Mouse (Mus musculus): ENCODE measurements around the gene Klrb1. TPM values are rescaled to one million over a fixed set of nuclear protein-coding genes. Genes with fewer than 3 reads are reported as not detected.
A peak's percentile ranks its signal among the peaks of the same experiment; 100 is the strongest.
"Not testable (repeated sequence)": the region's sequence is repeated elsewhere in the genome, so short reads cannot be mapped to it uniquely, and the experiment has no call there.

The Klrb1 gene
- polyA plus RNA-seq (2015; fragmentation: Nextera tagmentation; extraction: Ambion mirVana): not detected in 2 replicates

DNA sequence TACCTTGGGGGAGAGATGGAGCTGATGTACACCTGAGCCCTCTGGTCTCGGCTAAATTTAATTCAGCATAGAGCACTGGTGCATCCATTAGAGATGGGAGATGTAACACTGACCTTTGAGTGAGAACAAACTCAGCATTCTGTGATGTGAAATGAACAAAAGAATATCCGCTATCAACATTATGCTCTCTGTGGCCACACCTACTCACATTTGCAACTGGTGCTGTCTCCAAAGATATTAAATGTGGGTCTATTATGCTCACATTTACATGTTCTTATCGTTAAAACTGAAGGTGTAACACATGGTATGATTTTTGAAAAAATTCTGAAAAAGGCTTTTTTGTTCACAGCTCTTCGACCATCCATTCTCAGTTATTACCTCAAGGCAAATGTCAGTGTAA lies at the start of gene Klrb1:
TSS of gene Klrb1 (minus strand) at position 101 of the 400 bp plus-strand sequence.
- no peak within 1 kb of the TSS for H3K9ac ChIP-seq (replicated peaks; ENCODE audit: low read length)
- H3K27ac ChIP-seq (ENCODE audit: low read length): no peak within 1 kb of the TSS
- 86% methylated on average over 4 of the region's 4 CpGs for WGBS
- no peak for ATAC-seq (ENCODE audit: low FRiP score, low TSS enrichment)
- H3K27me3 ChIP-seq (ENCODE audit: insufficient read depth, low read length): no peaks in the 10 kb centered on the region
- H3K9me3 ChIP-seq (ENCODE audit: low read length): no peaks in the 10 kb centered on the region
- H3K4me2 ChIP-seq (replicated peaks; ENCODE audit: low read depth, low read length): no peak within 1 kb of the TSS
- H3K4me3 ChIP-seq (ENCODE audit: low read length): no peak within 1 kb of the TSS
- H3K4me1 ChIP-seq (ENCODE audit: insufficient read depth, low read length): no peaks in the 10 kb centered on the region
- H3K36me3 ChIP-seq (ENCODE audit: insufficient read depth, low read length): no peaks in the 10 kb centered on the region

DNA sequence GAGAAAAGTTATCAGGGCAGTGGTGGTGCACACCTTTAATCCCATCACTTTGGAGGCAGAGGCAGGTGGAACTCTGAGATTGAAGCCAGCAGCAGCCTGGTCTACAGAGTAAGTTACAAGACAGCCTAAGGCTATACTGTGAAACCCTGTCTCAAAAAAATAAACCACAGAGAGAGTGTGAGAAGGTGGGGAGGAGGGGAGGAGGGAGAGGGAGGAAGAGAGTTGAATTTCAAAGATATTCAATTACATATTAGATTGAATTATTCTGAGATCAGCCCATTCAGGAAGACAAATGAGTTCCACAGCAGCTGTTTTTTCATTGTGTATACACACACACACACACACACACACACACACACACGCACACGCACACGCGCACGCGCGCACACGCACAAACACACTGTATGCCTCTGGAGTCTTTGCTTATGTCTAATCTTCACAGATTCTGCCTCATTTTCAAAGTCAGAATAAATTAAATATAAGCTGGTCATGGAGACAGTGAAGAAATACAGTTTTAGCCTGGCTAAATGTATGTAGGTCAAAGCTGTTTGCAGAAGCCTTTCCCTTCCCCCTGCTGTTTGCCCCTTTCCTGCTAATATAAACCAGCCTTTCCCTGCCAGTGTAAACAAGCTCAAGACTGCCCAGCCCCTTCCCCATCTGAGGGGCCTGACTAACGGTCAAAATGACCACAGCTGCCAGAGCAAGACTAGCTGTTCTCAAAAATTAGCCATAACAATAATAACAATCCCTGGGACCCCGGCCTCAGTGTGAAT lies 46.8 kb upstream of the Klrb1 start:
- H3K9me3 ChIP-seq (ENCODE audit: low read length): peaks cover 16% of the 10 kb centered on the region
- ATAC-seq (ENCODE audit: low FRiP score, low TSS enrichment): peak; percentile 60; the same call in 1 of the 2 replicates
- no peaks in the 10 kb centered on the region for H3K36me3 ChIP-seq (ENCODE audit: insufficient read depth, low read length)
- peak overlapping the region; percentile 18; the same call in 1 of the 2 replicates for H3K4me2 ChIP-seq (replicated peaks; ENCODE audit: low read depth, low read length)
- H3K4me1 ChIP-seq (ENCODE audit: insufficient read depth, low read length): 0 out of 2 replicates have a peak, but pooled peaks cover 3% of the 10 kb centered on the region
- WGBS: 72% methylated on average over 10 of the region's 10 CpGs
- H3K27me3 ChIP-seq (ENCODE audit: insufficient read depth, low read length): no peaks in the 10 kb centered on the region
- peak overlapping the region; percentile 7; the same call in 1 of the 2 replicates for H3K27ac ChIP-seq (ENCODE audit: low read length)
- H3K4me3 ChIP-seq (ENCODE audit: low read length): no peak overlapping the region
- H3K9ac ChIP-seq (replicated peaks; ENCODE audit: low read length): no peak overlapping the region

DNA sequence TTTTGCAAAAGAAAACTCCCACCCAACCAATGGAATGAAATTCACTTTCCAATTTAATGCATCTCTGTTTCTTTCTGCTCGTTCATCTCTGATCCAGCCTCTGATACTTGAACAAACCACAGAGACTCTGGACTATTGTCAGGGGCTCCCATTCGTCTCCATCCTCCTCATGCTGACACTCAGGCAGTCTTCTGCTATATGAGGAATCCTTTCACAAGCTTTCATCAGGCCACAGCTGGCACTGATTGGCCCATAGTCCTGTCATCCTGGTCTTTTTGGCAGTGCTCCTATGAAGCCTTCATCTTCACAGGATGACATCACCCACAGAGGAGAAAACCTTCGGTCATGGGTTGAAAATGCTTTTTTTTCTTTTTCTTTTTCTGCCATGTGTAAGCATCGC lies 45.2 kb upstream of the Klrb1 start:
- Histone ChIP-seq H3K9me3 (ENCODE audit: low read length) (peaks cover 4% of the 10 kb centered on the region), H3K27me3 (ENCODE audit: insufficient read depth, low read length) (no peaks in the 10 kb centered on the region), H3K9ac (replicated peaks; ENCODE audit: low read length) (no peak overlapping the region), H3K27ac (ENCODE audit: low read length) (no peak overlapping the region), H3K36me3 (ENCODE audit: insufficient read depth, low read length) (no peaks in the 10 kb centered on the region), H3K4me1 (ENCODE audit: insufficient read depth, low read length) (0 out of 2 replicates have a peak, but pooled peaks cover 3% of the 10 kb centered on the region), H3K4me2 (replicated peaks; ENCODE audit: low read depth, low read length) (no peak overlapping the region), H3K4me3 (ENCODE audit: low read length) (no peak overlapping the region)
- ATAC-seq (ENCODE audit: low FRiP score, low TSS enrichment): no peak
- 82% methylated on average over 4 of the region's 4 CpGs for WGBS

DNA sequence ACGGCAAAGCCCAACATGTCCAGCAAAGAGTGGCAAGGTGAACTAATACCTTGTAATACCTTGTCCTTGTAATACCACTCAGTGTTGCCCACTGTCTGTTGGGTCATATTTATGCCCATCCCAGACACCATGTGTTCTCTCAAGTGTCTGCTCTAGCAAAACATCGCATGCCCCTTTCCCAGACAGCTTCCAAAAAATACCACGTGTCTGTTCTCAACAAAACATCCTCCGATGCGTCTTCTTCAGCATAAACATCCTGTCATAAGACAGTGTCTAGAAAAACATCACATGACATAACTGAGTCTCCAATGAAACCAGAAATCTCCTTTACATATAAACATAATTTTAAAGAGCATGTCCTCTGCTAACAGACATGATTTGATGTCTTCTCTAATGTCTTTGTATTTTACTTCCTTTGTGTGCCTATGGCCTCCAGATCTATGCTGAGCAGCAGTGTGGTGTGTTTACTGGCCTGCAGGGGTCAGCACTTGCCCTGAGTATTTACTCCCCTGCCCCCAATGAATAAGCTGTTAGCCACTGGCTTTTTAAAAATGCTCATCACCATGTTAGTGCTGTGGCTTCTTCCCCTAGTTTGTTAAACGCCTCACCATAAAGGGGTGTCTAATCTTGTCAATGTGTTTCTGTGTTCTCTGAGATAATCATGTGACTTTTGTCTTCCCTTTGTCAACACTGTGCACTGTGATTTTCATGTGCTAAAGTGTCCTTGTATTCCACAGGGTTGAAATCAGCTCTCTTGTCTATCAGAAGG lies 43.8 kb upstream of the Klrb1 start:
- not testable (repeated sequence) for H3K27ac ChIP-seq (ENCODE audit: low read length)

DNA sequence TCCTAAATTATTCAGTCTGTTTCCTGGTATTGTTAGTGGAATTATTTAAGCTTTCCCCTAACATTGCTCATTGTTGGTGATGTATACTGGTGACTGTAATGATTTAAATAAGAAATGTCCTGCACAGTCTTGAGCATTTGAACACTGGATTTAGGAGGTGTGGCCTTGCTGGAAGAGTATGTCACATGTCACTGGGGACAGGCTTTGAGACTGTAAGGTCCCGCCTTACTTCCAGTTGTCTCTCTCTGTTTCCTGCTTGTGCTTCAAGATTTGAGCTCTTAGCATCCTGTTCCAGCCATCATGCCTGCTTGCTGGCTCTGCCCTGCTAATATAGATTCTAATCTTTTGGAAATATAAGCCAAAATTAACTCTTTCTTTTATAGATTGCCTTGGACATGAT lies 42.4 kb upstream of the Klrb1 start:
- 57% methylated on average over 1 of the region's 1 CpGs for WGBS
- no peak for ATAC-seq (ENCODE audit: low FRiP score, low TSS enrichment)
- no peak overlapping the region for H3K4me2 ChIP-seq (replicated peaks; ENCODE audit: low read depth, low read length)

More for the DNA sequence above, 43.8 kb upstream of the Klrb1 start:
- not testable (repeated sequence) for H3K4me2 ChIP-seq (replicated peaks; ENCODE audit: low read depth, low read length); H3K4me3 ChIP-seq (ENCODE audit: low read length); H3K9ac ChIP-seq (replicated peaks; ENCODE audit: low read length); H3K27me3 ChIP-seq (ENCODE audit: insufficient read depth, low read length); H3K36me3 ChIP-seq (ENCODE audit: insufficient read depth, low read length); H3K9me3 ChIP-seq (ENCODE audit: low read length); H3K4me1 ChIP-seq (ENCODE audit: insufficient read depth, low read length); ATAC-seq (ENCODE audit: low FRiP score, low TSS enrichment)
- 65% methylated on average over 6 of the region's 6 CpGs for WGBS

DNA sequence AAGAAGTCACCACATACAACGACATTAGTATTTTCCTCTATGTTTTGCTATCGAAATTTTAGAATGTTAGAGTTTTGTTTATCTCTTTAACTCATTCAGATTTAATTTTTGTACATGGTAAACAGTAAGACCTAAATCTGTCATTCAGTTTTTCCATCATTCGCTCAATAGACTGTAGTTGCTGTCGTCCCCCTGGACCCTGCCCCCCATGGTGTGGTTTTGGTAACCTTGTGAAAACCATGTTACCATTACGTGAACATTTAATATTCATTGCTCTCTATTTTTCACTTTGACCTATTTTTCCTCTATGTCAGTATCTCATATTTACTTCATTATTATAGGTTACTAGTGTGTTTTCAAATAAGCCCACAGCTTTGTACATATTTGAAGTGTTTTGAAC lies 41.7 kb upstream of the Klrb1 start:
- Histone ChIP-seq H3K36me3 (ENCODE audit: insufficient read depth, low read length) (no peaks in the 10 kb centered on the region), H3K27ac (ENCODE audit: low read length) (no peak overlapping the region), H3K4me1 (ENCODE audit: insufficient read depth, low read length) (peaks cover 4% of the 10 kb centered on the region), H3K9me3 (ENCODE audit: low read length) (no peaks in the 10 kb centered on the region), H3K27me3 (ENCODE audit: insufficient read depth, low read length) (no peaks in the 10 kb centered on the region), H3K4me2 (replicated peaks; ENCODE audit: low read depth, low read length) (peak overlapping the region; percentile 49), H3K9ac (replicated peaks; ENCODE audit: low read length) (peak overlapping the region; percentile 44; the same call in 1 of the 2 replicates), H3K4me3 (ENCODE audit: low read length) (peak overlapping the region; percentile 61)
- WGBS: 21% methylated on average over 5 of the region's 5 CpGs
- no peak for ATAC-seq (ENCODE audit: low FRiP score, low TSS enrichment)

More for the DNA sequence above, 42.4 kb upstream of the Klrb1 start:
- Histone ChIP-seq H3K4me1 (ENCODE audit: insufficient read depth, low read length) (peaks cover 7% of the 10 kb centered on the region), H3K27ac (ENCODE audit: low read length) (no peak overlapping the region), H3K27me3 (ENCODE audit: insufficient read depth, low read length) (no peaks in the 10 kb centered on the region), H3K9ac (replicated peaks; ENCODE audit: low read length) (no peak overlapping the region), H3K36me3 (ENCODE audit: insufficient read depth, low read length) (no peaks in the 10 kb centered on the region), H3K9me3 (ENCODE audit: low read length) (no peaks in the 10 kb centered on the region), H3K4me3 (ENCODE audit: low read length) (no peak overlapping the region)

DNA sequence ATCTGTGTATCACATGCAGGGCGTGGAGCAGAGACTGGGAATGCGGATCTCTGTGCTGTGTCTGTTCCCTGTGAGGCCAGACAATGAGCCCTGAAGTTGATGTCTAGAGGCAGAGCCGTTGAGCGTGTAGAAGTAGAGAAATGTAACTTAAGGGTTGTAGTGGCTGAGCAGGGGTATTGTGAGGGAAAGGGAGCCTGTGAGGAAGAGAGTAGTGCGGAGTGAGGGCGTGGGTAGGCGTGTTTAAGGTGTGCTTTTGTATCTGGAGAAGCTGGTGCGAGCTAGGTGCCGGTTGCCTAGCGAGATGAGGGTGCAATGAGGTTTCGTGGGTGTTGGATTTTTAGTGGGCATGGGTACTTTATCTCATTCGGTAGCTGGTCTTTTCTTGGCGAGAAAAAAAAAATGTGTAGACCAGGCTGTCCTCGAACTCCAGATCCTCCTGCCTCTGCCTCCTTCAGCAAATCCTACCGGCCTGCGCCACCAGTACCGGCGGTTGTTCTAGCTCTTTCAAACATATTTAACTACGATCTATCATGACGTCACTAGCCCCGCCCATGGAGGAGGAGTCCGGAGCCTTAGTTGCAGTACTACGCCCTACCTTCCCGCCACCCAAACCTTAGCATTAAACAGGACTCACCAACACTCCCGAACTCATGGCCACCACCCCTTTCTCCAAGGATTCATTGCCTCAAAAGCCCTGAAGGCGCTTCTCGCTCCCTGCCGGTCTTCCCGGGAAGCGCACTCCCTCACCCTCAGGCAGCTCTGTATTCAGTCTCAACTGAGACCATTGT lies 41.1 kb upstream of the Klrb1 start:
- peak; percentile 95 for ATAC-seq (ENCODE audit: low FRiP score, low TSS enrichment)
- 1% methylated on average over 30 of the region's 30 CpGs for WGBS
- H3K36me3 ChIP-seq (ENCODE audit: insufficient read depth, low read length): no peaks in the 10 kb centered on the region
- peak overlapping the region; percentile 78 for H3K4me2 ChIP-seq (replicated peaks; ENCODE audit: low read depth, low read length)
- H3K4me3 ChIP-seq (ENCODE audit: low read length): peak overlapping the region; percentile 61
- peaks cover 4% of the 10 kb centered on the region for H3K4me1 ChIP-seq (ENCODE audit: insufficient read depth, low read length)
- peak overlapping the region; percentile 69; the same call in 1 of the 2 replicates for H3K27ac ChIP-seq (ENCODE audit: low read length)
- peak overlapping the region; percentile 69 for H3K9ac ChIP-seq (replicated peaks; ENCODE audit: low read length)
- no peaks in the 10 kb centered on the region for H3K9me3 ChIP-seq (ENCODE audit: low read length)
- H3K27me3 ChIP-seq (ENCODE audit: insufficient read depth, low read length): no peaks in the 10 kb centered on the region

DNA sequence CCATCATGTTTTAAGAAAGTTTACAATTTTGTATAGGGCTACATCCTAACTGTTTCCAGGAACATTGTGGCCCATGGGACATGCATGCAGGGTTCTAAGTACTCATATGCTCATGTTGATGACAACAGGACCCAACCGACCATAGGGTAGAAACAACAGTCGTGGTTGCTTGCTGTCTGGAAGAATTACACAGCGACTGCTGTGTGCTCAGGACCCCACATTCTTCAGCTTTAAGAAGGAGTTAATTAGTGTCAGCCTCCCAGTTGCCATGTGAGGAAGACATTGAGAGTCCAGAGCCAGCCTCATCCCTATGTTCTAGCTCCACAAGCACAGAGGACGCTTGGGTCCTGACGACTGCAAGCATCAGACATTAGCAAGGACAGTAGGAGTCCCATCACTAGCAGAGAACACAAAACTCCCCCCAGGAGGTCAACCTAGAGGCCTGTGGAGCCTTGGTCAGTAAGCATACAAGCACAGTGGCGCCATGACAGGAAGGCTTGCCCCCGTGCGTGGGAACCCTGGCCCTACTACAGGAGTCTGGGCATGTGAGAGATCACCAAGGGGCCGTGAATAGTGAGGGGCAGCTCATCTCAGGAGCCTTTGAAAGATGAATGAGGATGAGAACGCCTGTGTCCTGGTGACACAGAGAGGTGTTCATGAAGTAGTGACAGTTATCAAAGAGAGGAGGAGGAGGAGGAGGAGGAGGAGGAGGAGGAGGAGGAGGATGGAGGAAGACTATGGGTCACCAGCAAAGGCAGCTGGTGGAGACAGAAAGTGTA lies 40.2 kb upstream of the Klrb1 start:
- H3K27me3 ChIP-seq (ENCODE audit: insufficient read depth, low read length); H3K4me1 ChIP-seq (ENCODE audit: insufficient read depth, low read length); H3K9me3 ChIP-seq (ENCODE audit: low read length); H3K36me3 ChIP-seq (ENCODE audit: insufficient read depth, low read length); H3K9ac ChIP-seq (replicated peaks; ENCODE audit: low read length); H3K27ac ChIP-seq (ENCODE audit: low read length); ATAC-seq (ENCODE audit: low FRiP score, low TSS enrichment): not testable (repeated sequence)
- 81% methylated on average over 9 of the region's 10 CpGs for WGBS
- peak overlapping the region; percentile 61 for H3K4me3 ChIP-seq (ENCODE audit: low read length)
- H3K4me2 ChIP-seq (replicated peaks; ENCODE audit: low read depth, low read length): peak overlapping the region; percentile 78

DNA sequence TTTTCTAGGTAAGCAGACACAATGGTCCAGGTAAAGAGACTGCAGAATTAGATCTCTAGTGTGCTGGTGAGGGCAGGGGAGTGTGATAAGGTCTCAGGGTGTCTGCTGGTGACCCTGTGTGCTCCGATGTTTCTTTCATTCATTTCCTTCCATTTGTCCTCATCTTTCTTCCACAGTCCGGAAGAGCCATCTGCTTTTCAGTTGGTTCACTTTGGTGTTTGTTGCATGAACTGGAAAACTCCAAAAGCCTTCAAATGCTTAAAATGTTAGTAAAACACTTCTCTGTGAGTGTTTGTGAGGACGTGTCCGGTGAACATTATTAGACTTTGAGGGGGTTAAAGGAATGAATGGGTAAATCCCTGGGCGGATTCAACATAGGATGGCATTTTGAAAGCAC lies 38.3 kb upstream of the Klrb1 start:
- Histone ChIP-seq H3K27me3 (ENCODE audit: insufficient read depth, low read length) (no peaks in the 10 kb centered on the region), H3K4me2 (replicated peaks; ENCODE audit: low read depth, low read length) (peak overlapping the region; percentile 53), H3K4me3 (ENCODE audit: low read length) (peak overlapping the region; percentile 71), H3K9me3 (ENCODE audit: low read length) (no peaks in the 10 kb centered on the region), H3K4me1 (ENCODE audit: insufficient read depth, low read length) (peaks cover 4% of the 10 kb centered on the region), H3K9ac (replicated peaks; ENCODE audit: low read length) (peak overlapping the region; percentile 64), H3K36me3 (ENCODE audit: insufficient read depth, low read length) (no peaks in the 10 kb centered on the region), H3K27ac (ENCODE audit: low read length) (no peak overlapping the region)
- WGBS: 39% methylated on average over 5 of the region's 5 CpGs
- no peak for ATAC-seq (ENCODE audit: low FRiP score, low TSS enrichment)
